Mouse (Mus musculus): ENCODE measurements at regions not wholly inside any gene's neighbourhood (a gene's known extent, or its start where the extent isn't known, plus 50 kb on each side); places are given as distances from the start of the nearest gene placed in this dataset.

DNA sequence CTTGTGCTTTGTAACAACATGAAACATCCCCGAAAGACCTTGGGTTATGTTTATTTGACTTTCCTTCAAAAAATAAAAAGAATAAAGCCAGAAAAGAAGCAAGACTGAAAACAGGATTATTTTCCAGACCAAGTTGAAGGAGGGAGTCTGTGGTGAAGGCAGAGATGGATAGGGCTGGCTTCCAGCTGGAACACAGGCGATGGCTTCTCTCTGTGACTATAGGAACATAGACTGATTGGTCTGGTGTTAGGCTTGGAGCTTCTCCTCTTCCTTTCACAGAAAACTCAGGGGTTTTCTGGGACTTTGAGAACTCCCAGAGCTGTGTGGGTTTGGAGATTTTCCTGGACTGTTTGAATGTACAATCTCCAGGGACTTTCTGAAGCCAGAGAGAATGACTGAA is 625.8 kb downstream of the Gm826 start:
- no peak overlapping the region for H3K27ac ChIP-seq (ENCODE audit: insufficient read depth, low read length)
- no peak for DNase-seq
- WGBS = 88% methylated on average over 2 of the region's 2 CpGs
- TF ChIP-seq CTCF (IDR thresholded peaks at IDR 0.05; ENCODE audit: borderline replicate concordance, insufficient read depth, low read depth, low read length) (no peak), POLR2A (IDR thresholded peaks at IDR 0.05; ENCODE audit: borderline replicate concordance, insufficient read depth, low read length) (no peak)
- H3K27me3 ChIP-seq (ENCODE audit: control insufficient read depth, insufficient read depth, low read length) = no peaks in the 10 kb centered on the region; the same call in 1 of the 2 replicates
- no peak overlapping the region for H3K4me3 ChIP-seq (replicated peaks; ENCODE audit: insufficient read depth, low read depth, low read length)
- H3K4me1 ChIP-seq (ENCODE audit: control insufficient read depth, insufficient read depth, low read length) = no peaks in the 10 kb centered on the region

DNA sequence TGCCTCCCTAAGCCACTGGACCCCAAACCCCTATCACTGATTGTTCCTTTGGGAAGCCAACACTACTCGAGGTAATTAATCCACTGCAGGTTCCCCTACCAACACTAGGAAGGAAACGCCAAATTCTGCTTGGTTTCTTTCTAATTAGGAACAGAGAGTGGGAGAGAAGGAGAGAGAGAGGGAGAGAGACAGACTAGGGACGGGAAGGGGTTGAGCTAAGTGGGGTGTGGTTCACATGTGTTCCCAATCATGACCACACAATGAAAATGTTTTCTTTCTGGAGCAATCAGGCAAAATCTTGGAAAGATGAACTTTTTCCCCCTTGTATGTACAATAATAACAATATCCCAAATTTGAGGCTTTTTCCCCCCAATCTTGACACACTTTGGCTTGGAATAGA is 619.3 kb downstream of the Gm826 start:
- no peak for DNase-seq
- WGBS = 43% methylated on average over 3 of the region's 3 CpGs
- H3K4me3 ChIP-seq (replicated peaks; ENCODE audit: insufficient read depth, low read depth, low read length) = no peak overlapping the region
- TF ChIP-seq CTCF (IDR thresholded peaks at IDR 0.05; ENCODE audit: borderline replicate concordance, insufficient read depth, low read depth, low read length) (no peak), POLR2A (IDR thresholded peaks at IDR 0.05; ENCODE audit: borderline replicate concordance, insufficient read depth, low read length) (no peak)
- H3K4me1 ChIP-seq (ENCODE audit: control insufficient read depth, insufficient read depth, low read length) = no peaks in the 10 kb centered on the region
- no peak overlapping the region for H3K27ac ChIP-seq (ENCODE audit: insufficient read depth, low read length)
- H3K27me3 ChIP-seq (ENCODE audit: control insufficient read depth, insufficient read depth, low read length) = no peaks in the 10 kb centered on the region

DNA sequence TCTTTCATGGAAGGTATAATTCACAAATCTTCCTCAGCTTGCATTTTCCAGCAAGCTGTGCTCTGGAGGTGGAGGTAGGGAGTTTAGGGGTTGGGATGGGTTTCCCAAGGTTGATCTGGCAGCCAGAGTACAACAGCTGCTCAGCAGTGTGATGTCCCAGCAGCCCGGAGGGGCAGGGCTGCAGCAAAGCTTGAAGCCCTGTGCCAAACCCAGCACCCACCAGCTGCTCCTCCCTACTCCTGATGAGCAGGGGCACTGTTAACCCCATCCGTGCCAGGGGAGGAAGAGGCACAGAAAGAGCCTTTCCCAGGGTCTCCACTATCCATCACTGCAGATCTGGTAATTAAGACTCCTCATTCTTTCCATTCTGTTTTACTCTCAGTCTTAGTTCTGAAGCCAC is 615.2 kb downstream of the Gm826 start:
- WGBS = 3% methylated on average over 2 of the region's 2 CpGs

DNA sequence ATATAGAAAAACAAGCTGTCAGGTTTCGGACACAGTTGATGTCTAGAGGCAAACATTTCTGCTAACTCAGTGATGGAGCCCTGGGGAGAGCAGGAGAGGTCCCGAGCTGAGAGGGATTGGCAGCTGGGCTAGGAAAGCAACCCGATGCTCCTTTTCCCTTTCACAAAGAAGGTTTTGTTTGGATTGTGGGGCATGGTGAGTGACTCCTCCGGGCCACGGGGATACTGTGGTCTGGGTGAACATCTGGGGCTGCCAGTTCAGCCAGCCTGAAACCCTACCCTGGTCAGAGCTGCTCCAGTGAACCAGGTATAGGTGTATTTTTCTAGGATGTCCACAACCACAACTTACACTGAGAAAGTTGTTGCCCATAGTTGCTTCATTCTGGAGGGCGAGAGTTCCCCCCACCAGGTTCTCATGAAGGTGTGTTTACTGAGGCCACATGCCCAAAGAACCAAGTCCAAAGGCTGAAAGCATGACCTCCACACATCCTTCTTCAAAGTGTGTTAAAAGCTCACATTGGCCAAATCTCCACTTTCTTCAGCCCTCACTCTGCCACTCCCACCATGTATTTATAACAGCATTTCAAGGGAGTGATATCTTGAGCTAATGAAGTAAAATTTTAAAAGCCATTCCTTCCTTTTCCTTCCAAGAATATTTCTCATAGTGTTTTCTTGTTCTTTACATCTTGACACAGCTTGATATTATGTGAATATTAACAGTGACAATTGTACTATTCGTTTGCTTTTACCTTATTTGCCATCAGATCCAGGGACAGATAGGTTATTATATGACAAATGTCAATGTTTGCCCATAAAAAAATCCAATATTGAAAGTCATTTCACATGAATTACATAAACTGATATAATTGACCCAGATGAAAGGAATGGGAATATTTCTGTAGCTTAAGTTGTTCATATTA is 608.5 kb downstream of the Gm826 start:
- H3K4me3 ChIP-seq (replicated peaks; ENCODE audit: insufficient read depth, low read depth, low read length) = no peak overlapping the region
- no peak for DNase-seq
- H3K4me1 ChIP-seq (ENCODE audit: control insufficient read depth, insufficient read depth, low read length) = no peaks in the 10 kb centered on the region
- WGBS = 43% methylated on average over 7 of the region's 7 CpGs
- TF ChIP-seq POLR2A (IDR thresholded peaks at IDR 0.05; ENCODE audit: borderline replicate concordance, insufficient read depth, low read length) (no peak), CTCF (IDR thresholded peaks at IDR 0.05; ENCODE audit: borderline replicate concordance, insufficient read depth, low read depth, low read length) (no peak)
- H3K27me3 ChIP-seq (ENCODE audit: control insufficient read depth, insufficient read depth, low read length) = no peaks in the 10 kb centered on the region; the same call in 1 of the 2 replicates
- no peak overlapping the region for H3K27ac ChIP-seq (ENCODE audit: insufficient read depth, low read length)

More for the DNA sequence above, 615.2 kb downstream of the Gm826 start:
- TF ChIP-seq POLR2A (IDR thresholded peaks at IDR 0.05; ENCODE audit: borderline replicate concordance, insufficient read depth, low read length) (no peak), CTCF (IDR thresholded peaks at IDR 0.05; ENCODE audit: borderline replicate concordance, insufficient read depth, low read depth, low read length) (no peak)
- DNase-seq = no peak
- no peaks in the 10 kb centered on the region for H3K4me1 ChIP-seq (ENCODE audit: control insufficient read depth, insufficient read depth, low read length)
- no peaks in the 10 kb centered on the region for H3K27me3 ChIP-seq (ENCODE audit: control insufficient read depth, insufficient read depth, low read length)
- H3K27ac ChIP-seq (ENCODE audit: insufficient read depth, low read length) = no peak overlapping the region
- no peak overlapping the region for H3K4me3 ChIP-seq (replicated peaks; ENCODE audit: insufficient read depth, low read depth, low read length)

DNA sequence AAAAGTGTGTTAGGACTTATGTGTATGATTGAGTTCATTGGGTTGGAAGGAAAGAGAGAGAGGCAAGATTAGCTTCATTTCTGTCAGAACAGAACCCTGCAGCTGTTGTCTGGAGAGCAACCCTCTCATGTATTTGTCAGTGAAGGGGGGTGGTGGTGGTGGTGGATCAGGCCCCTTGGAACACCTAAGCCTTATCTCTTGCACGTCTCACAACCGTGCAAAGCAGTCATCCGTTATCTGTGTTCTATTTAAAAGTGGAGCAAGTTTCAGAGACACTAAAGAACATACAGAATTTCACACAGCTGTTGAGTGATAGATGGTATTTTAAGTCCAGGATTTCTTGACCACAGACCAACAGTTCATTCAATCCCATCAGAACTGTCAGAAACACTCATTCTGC is 604.7 kb downstream of the Gm826 start:
- H3K27me3 ChIP-seq (ENCODE audit: control insufficient read depth, insufficient read depth, low read length) = no peaks in the 10 kb centered on the region; the same call in 1 of the 2 replicates
- H3K4me3 ChIP-seq (replicated peaks; ENCODE audit: insufficient read depth, low read depth, low read length) = no peak overlapping the region
- no peaks in the 10 kb centered on the region for H3K4me1 ChIP-seq (ENCODE audit: control insufficient read depth, insufficient read depth, low read length)
- H3K27ac ChIP-seq (ENCODE audit: insufficient read depth, low read length) = no peak overlapping the region
- no peak for TF ChIP-seq POLR2A (IDR thresholded peaks at IDR 0.05; ENCODE audit: borderline replicate concordance, insufficient read depth, low read length)
- TF ChIP-seq CTCF (IDR thresholded peaks at IDR 0.05; ENCODE audit: borderline replicate concordance, insufficient read depth, low read depth, low read length) = no peak
- DNase-seq = no peak
- WGBS = 73% methylated on average over 3 of the region's 3 CpGs

DNA sequence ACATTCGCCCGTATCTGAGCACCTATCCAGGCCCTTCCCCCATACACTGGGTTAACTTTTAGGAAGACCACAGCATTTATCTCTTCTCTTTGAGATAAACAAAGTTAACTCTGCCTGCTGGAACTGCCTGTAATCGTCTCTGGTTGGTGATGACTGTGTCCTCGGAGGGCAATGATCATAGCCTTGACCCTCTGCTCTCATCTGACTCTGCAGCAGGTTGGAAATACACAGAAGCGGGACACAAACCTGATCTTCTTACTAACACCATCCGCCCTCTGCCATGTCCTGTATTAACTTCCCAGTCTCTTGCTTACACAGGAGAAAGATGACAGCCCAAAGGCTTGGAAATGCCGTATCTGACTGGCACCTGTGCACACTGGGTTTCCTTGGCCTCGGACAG is 603.7 kb downstream of the Gm826 start:
- H3K4me3 ChIP-seq (replicated peaks; ENCODE audit: insufficient read depth, low read depth, low read length) = no peak overlapping the region
- H3K27me3 ChIP-seq (ENCODE audit: control insufficient read depth, insufficient read depth, low read length) = no peaks in the 10 kb centered on the region; the same call in 1 of the 2 replicates
- DNase-seq = no peak
- TF ChIP-seq POLR2A (IDR thresholded peaks at IDR 0.05; ENCODE audit: borderline replicate concordance, insufficient read depth, low read length) = no peak
- no peak for TF ChIP-seq CTCF (IDR thresholded peaks at IDR 0.05; ENCODE audit: borderline replicate concordance, insufficient read depth, low read depth, low read length)
- no peaks in the 10 kb centered on the region for H3K4me1 ChIP-seq (ENCODE audit: control insufficient read depth, insufficient read depth, low read length)
- WGBS = 80% methylated on average over 8 of the region's 8 CpGs
- no peak overlapping the region for H3K27ac ChIP-seq (ENCODE audit: insufficient read depth, low read length)

DNA sequence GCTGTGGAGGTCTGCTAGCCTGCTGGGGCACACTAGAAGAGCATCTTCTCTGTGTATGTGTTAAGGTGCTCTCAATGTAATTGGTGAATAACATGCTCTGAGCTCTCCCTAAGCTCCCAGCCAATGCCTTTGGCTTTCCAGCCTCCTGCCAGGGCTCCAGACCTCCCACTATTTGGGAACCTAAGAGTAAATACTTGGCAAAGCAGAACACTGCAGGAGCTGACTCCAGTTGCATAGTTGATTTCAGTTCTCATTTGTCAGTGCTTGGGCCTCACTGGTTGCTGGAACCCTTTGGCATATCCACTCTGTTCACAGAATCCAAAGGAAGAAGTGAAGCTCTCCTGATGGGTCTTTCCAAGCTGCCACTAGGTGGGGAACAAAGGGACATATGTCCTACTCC is 602.7 kb downstream of the Gm826 start:
- no peak overlapping the region for H3K27ac ChIP-seq (ENCODE audit: insufficient read depth, low read length)
- DNase-seq = no peak
- TF ChIP-seq POLR2A (IDR thresholded peaks at IDR 0.05; ENCODE audit: borderline replicate concordance, insufficient read depth, low read length) = no peak
- TF ChIP-seq CTCF (IDR thresholded peaks at IDR 0.05; ENCODE audit: borderline replicate concordance, insufficient read depth, low read depth, low read length) = no peak

DNA sequence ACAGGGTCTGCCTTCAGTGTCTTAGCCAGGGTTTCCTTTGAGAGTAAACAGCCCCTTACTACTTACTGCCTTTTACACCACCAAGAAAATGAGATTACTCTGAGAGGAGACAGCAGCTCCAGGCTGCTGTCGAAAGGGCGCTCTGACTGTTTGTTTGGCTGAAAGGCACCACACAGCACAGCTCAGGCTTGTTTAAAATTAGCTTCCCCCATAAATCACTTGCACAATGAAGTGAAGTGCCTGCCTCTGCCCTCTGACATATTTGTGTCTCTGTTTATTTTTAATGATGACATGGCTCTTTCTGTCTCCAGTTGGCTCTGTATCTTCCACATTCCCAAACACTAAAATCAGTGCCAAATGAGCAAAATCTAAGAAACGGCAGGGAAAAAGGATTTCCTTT is 601.5 kb downstream of the Gm826 start:
- Histone ChIP-seq H3K27me3 (ENCODE audit: control insufficient read depth, insufficient read depth, low read length) (no peaks in the 10 kb centered on the region), H3K4me3 (replicated peaks; ENCODE audit: insufficient read depth, low read depth, low read length) (no peak overlapping the region), H3K27ac (ENCODE audit: insufficient read depth, low read length) (no peak overlapping the region), H3K4me1 (ENCODE audit: control insufficient read depth, insufficient read depth, low read length) (no peaks in the 10 kb centered on the region)
- 45% methylated on average over 3 of the region's 3 CpGs for WGBS
- no peak for DNase-seq
- TF ChIP-seq CTCF (IDR thresholded peaks at IDR 0.05; ENCODE audit: borderline replicate concordance, insufficient read depth, low read depth, low read length) (no peak), POLR2A (IDR thresholded peaks at IDR 0.05; ENCODE audit: borderline replicate concordance, insufficient read depth, low read length) (no peak)

More for the DNA sequence above, 602.7 kb downstream of the Gm826 start:
- Histone ChIP-seq H3K27me3 (ENCODE audit: control insufficient read depth, insufficient read depth, low read length) (no peaks in the 10 kb centered on the region), H3K4me1 (ENCODE audit: control insufficient read depth, insufficient read depth, low read length) (no peaks in the 10 kb centered on the region), H3K4me3 (replicated peaks; ENCODE audit: insufficient read depth, low read depth, low read length) (no peak overlapping the region)
